Mouse (Mus musculus) midbrain, embryonic 15.5 days (tissue): Measurements from ENCODE around the gene Tec. TPM values are rescaled to one million over a fixed set of nuclear protein-coding genes. Genes with fewer than 3 reads are reported as not detected.
A peak's percentile ranks its signal among the peaks of the same experiment; 100 is the strongest.

ENCODE experiments used
- ATAC-seq: fragments of 200-750 bp; cut with Nextera tagmentation; replicated peaks from 2 replicates; pipeline ENCODE4 v1.8.0; 2017; ENCODE audit warnings: moderate TSS enrichment
- H3K27ac ChIP-seq: fragments of 300-500 bp; sonication (generic); 2 replicates; pipeline ENCODE4 v1.5.1; 2015; ENCODE audit warnings: mild to moderate bottlenecking, inconsistent platforms
- H3K27me3 ChIP-seq: fragments of 300-500 bp; sonication (generic); replicated peaks from 2 replicates; pipeline ENCODE4 v1.6.1; 2015; ENCODE audit warnings: inconsistent platforms
- H3K36me3 ChIP-seq: fragments of 300-500 bp; sonication (generic); replicated peaks from 2 replicates; pipeline ENCODE4 v1.6.1; 2015; ENCODE audit warnings: inconsistent platforms
- H3K4me1 ChIP-seq: fragments of 300-500 bp; sonication (generic); 2 replicates; pipeline ENCODE4 v1.6.1; 2015; ENCODE audit warnings: inconsistent platforms
- H3K4me2 ChIP-seq: fragments of 300-500 bp; sonication (generic); 2 replicates; pipeline ENCODE4 v1.6.1; 2015; ENCODE audit warnings: inconsistent platforms, mild to moderate bottlenecking, moderate library complexity
- H3K4me3 ChIP-seq: fragments of 300-500 bp; sonication (generic); 2 replicates; pipeline ENCODE4 v1.5.1; 2015; ENCODE audit warnings: mild to moderate bottlenecking, inconsistent platforms
- H3K9ac ChIP-seq: fragments of 300-500 bp; sonication (generic); 2 replicates; pipeline ENCODE4 v1.6.1; 2015; ENCODE audit warnings: mild to moderate bottlenecking, inconsistent platforms
- H3K9me3 ChIP-seq: fragments of 300-500 bp; sonication (generic); 2 replicates; pipeline ENCODE4 v1.6.1; 2016; ENCODE audit warnings: inconsistent platforms
- WGBS: fragments of 180-500 bp; shearing (Covaris S2); methylation state at CpG from one replicate; pipeline ENCODE4 v1.1.7; 2015; ENCODE audit warnings: mixed read lengths; 5-methylcytosine and 5-hydroxymethylcytosine counted together
- polyA plus RNA-seq: library from polyadenylated mRNA; unstranded; fragments of >200 nt; fragmentation: Nextera tagmentation; extraction: Ambion mirVana; gene quantifications from 2 replicates; pipeline ENCODE4 v1.2.1, GENCODE M21; 2015

The Tec gene
- polyA plus RNA-seq: 5.8 and 6.4 TPM in 2 replicates

GRCm38 (mm10) chr5:72868091-72868875 is at the start of gene Tec:
TSS of gene Tec (minus strand) at chr5:72868483.
- ATAC-seq: peak; percentile 88
- H3K4me3 ChIP-seq: peak within 1 kb of the TSS; percentile 53
- no peaks in the 10 kb centered on the region for H3K9me3 ChIP-seq
- H3K9ac ChIP-seq: peak within 1 kb of the TSS; percentile 44
- peak within 1 kb of the TSS; percentile 88 for H3K4me2 ChIP-seq
- H3K27ac ChIP-seq: no peak within 1 kb of the TSS
- peaks cover 9% of the 10 kb centered on the region; the same call in 1 of the 2 replicates for H3K4me1 ChIP-seq
- H3K36me3 ChIP-seq: no peaks in the 10 kb centered on the region
- H3K27me3 ChIP-seq: peaks cover 21% of the 10 kb centered on the region
- WGBS: under 1% methylated on average over 60 of the region's 60 CpGs

DNA sequence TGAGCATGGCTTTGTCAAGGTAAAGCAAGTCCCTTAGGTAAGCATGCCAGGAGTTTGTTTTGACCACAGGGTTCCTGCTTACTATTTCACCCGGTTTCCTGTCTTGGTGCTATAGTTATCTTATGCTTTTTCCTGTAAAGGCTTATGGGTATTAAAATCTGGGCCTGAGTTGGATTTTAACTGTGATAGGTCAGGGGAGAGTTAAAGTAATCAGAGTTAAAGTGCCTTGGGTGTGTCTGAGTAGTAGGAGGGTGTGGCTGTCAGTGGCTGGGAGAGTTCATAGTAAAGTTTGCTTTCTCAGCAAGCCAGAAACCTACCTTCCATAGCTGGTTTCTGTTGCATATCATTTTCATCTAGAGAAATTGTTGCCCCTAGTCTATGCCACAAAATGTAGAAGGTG is 48.6 kb upstream of the Tec start:
- H3K27me3 ChIP-seq: no peaks in the 10 kb centered on the region
- H3K4me1 ChIP-seq: peaks cover 31% of the 10 kb centered on the region
- peak overlapping the region; percentile 87; the same call in 1 of the 2 replicates for H3K4me3 ChIP-seq
- H3K4me2 ChIP-seq: peak overlapping the region; percentile 74
- WGBS: 61% methylated on average over 1 of the region's 1 CpGs
- peak overlapping the region; percentile 94; the same call in 1 of the 2 replicates for H3K9ac ChIP-seq
- no peaks in the 10 kb centered on the region for H3K9me3 ChIP-seq
- no peaks in the 10 kb centered on the region for H3K36me3 ChIP-seq
- no peak for ATAC-seq
- no peak overlapping the region for H3K27ac ChIP-seq

DNA sequence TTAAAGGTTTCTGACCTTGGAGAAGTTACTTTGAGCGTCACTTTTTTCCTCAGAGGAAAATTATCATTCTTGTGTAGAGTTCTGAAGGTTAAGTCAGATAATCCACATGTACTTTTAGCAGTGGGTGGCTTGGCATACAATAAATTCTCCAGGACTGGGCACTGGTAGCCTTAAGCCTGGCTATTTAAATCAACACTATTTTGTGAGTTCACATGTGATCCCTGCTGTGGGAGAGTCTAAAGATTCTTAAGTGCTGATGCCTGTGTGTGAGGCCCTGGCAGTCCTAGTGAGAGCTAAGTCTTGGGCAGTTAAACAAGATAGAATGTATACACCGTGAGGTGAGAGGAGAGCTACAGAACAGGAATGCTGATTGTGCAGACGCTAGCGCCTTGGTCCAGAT is 47.8 kb upstream of the Tec start:
- no peak for ATAC-seq
- no peaks in the 10 kb centered on the region for H3K27me3 ChIP-seq
- H3K4me2 ChIP-seq: peak overlapping the region; percentile 74
- H3K36me3 ChIP-seq: no peaks in the 10 kb centered on the region
- H3K9ac ChIP-seq: peak overlapping the region; percentile 94; the same call in 1 of the 2 replicates
- peak overlapping the region; percentile 87 for H3K4me3 ChIP-seq
- H3K27ac ChIP-seq: 0 out of 2 replicates have a peak overlapping the region, but pooled peaks have one; percentile 96
- H3K4me1 ChIP-seq: peaks cover 31% of the 10 kb centered on the region
- H3K9me3 ChIP-seq: no peaks in the 10 kb centered on the region
- 37% methylated on average over 4 of the region's 4 CpGs for WGBS

GRCm38 (mm10) chr5:72914633-72915561 is 46.6 kb upstream of the Tec start:
- Histone ChIP-seq H3K9ac (peak overlapping the region; percentile 94), H3K27ac (peak overlapping the region; percentile 96), H3K4me3 (peak overlapping the region; percentile 87), H3K27me3 (no peaks in the 10 kb centered on the region), H3K4me2 (peak overlapping the region; percentile 74), H3K4me1 (peaks cover 31% of the 10 kb centered on the region), H3K36me3 (no peaks in the 10 kb centered on the region), H3K9me3 (no peaks in the 10 kb centered on the region)
- peak; percentile 76 for ATAC-seq
- WGBS: under 1% methylated on average over 64 of the region's 66 CpGs

DNA sequence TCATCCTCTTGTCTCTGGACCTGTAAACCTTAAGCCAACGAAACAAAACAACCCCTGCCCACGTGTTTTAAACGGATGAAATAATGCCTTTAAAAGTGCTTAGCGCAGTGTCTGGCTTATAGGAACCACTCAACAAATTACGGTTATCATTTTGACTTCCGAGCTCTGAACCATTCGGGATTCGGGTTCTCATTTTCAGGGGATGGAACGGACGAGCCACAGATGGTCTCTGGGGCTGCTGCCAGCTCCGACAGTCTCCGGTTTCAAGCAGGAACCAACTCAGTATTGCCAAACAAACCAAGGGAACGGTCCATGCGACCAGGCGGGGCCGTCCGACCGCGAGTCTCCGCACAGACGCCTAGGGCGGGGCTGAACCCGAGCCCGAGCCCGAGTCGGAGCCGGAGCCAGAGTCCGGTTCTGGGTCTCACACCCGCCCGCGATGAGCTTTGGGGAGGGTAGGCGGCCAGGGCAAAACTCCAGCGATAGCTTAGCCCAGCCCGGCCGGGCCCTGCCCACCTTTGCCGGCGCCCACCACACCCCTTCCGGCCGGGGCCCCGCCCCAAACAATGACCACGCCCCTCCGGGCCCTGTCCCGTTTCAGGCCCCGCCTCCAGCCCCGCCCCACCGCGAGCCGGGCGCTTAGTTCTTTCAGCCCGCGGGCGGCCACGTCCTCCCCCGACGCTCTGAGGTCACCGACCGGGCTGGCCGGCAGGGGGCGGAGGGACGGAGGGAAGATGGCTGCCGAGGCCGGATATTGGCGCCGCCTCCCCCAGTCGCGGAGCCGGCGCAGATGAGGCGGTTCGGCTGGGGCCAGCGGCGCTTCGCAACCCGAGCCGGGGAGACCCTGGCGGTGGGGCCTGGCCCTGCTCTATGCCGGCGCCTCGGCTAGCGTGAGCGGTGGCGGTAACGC is 45.6 kb upstream of the Tec start, which contains the start of gene Slain2:
TSS of gene Slain2 (plus strand) at position 657 of the 910 bp plus-strand sequence.
- H3K36me3 ChIP-seq: no peaks in the 10 kb centered on the region
- H3K9me3 ChIP-seq: no peaks in the 10 kb centered on the region
- under 1% methylated on average over 73 of the region's 83 CpGs for WGBS
- ATAC-seq: peak; percentile 95
- peak within 1 kb of the TSS; percentile 94 for H3K9ac ChIP-seq
- peak within 1 kb of the TSS; percentile 74 for H3K4me2 ChIP-seq
- no peaks in the 10 kb centered on the region for H3K27me3 ChIP-seq
- peak within 1 kb of the TSS; percentile 96 for H3K27ac ChIP-seq
- peak within 1 kb of the TSS; percentile 87 for H3K4me3 ChIP-seq
- H3K4me1 ChIP-seq: peaks cover 31% of the 10 kb centered on the region

- 82% methylated on average over 3 of the region's 3 CpGs for whole genome bisulfite sequencing
- H3K4me2 ChIP-seq: no peak overlapping the region
- no peaks in the 10 kb centered on the region for H3K27me3 ChIP-seq
- no peak overlapping the region for H3K4me3 ChIP-seq
- H3K36me3 ChIP-seq: no peaks in the 10 kb centered on the region
- ATAC-seq: no peak
- no peaks in the 10 kb centered on the region for H3K9me3 ChIP-seq
- H3K9ac ChIP-seq: no peak overlapping the region
- H3K4me1 ChIP-seq: peaks cover 14% of the 10 kb centered on the region
- H3K27ac ChIP-seq: no peak overlapping the region
Measured at GRCm38 (mm10) chr5:72911284-72911683, 43.0 kb upstream of the Tec start.

DNA sequence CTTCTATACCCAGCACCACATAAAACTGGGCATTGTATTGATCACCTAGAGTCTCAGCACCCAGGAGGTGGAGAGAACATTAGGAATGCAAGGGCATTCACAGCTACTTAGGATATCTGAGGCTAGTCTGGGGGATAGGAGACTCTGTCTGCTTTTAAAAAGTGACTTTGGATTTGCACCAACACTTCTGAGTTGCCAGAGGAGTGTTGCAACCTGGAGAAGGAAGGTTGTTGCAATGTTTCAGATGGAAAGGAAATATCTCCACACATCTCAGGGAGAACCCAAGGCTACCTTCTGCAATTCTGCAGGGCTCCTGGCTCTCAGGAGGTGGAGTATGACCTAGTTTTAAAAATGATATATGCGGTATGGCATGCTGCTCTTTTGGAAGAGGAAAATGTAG is 42.1 kb upstream of the Tec start:
- Histone ChIP-seq H3K36me3 (no peaks in the 10 kb centered on the region), H3K27ac (no peak overlapping the region), H3K4me1 (peaks cover 7% of the 10 kb centered on the region), H3K27me3 (no peaks in the 10 kb centered on the region), H3K4me2 (no peak overlapping the region), H3K9me3 (no peaks in the 10 kb centered on the region), H3K9ac (no peak overlapping the region), H3K4me3 (no peak overlapping the region)
- WGBS: 95% methylated on average over 1 of the region's 1 CpGs
- no peak for ATAC-seq

- Histone ChIP-seq H3K4me1 (peaks cover 7% of the 10 kb centered on the region), H3K4me2 (no peak overlapping the region), H3K36me3 (no peaks in the 10 kb centered on the region), H3K27ac (no peak overlapping the region), H3K9ac (no peak overlapping the region), H3K4me3 (no peak overlapping the region), H3K9me3 (no peaks in the 10 kb centered on the region), H3K27me3 (no peaks in the 10 kb centered on the region)
- 92% methylated on average over 4 of the region's 4 CpGs for WGBS
- no peak for ATAC-seq
Measured at GRCm38 (mm10) chr5:72909363-72909762, 41.1 kb upstream of the Tec start.

DNA sequence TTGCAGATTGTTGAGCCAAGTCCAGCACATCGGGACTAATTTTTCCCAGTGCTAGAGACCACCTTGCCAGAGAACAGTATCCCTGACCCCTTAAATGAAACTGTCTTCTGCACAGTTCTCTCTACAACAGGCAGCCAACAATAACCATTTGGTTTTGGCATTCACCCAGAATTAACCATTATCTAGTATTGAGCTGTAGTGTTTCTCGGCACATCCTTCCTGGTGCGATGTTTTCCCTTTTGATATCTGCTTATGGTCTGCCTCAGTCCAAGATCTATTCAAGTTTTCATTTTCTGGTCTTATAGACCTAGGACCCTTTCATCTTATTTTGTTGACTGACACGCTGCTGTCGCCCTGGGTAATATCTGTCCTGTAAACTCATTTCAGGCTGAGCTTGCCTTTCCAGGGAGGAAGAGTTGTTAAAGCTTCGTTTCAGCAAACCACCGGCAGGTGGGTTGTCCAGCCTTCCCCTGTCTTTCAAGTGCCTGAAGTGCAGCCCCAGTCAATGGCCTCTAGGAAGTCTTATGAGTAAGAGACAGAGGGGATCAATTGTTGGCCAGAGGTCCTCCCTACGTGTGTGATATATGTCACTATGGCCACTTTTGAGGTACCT is 40.1 kb upstream of the Tec start:
- Histone ChIP-seq H3K4me2 (no peak overlapping the region), H3K36me3 (no peaks in the 10 kb centered on the region), H3K27me3 (no peaks in the 10 kb centered on the region), H3K27ac (no peak overlapping the region), H3K4me1 (peaks cover 5% of the 10 kb centered on the region), H3K9me3 (no peaks in the 10 kb centered on the region), H3K9ac (no peak overlapping the region), H3K4me3 (no peak overlapping the region)
- WGBS: 83% methylated on average over 8 of the region's 8 CpGs
- ATAC-seq: no peak

GRCm38 (mm10) chr5:72907402-72907801 is 39.1 kb upstream of the Tec start:
- no peaks in the 10 kb centered on the region for H3K27me3 ChIP-seq

More at GRCm38 (mm10) chr5:72907402-72907801, 39.1 kb upstream of the Tec start:
- H3K9me3 ChIP-seq: no peaks in the 10 kb centered on the region
- no peak for ATAC-seq
- no peak overlapping the region for H3K27ac ChIP-seq
- no peak overlapping the region for H3K9ac ChIP-seq
- WGBS: 91% methylated on average over 6 of the region's 6 CpGs
- no peaks in the 10 kb centered on the region for H3K4me1 ChIP-seq
- H3K36me3 ChIP-seq: no peaks in the 10 kb centered on the region
- no peak overlapping the region for H3K4me2 ChIP-seq
- no peak overlapping the region for H3K4me3 ChIP-seq
